Mouse (Mus musculus) gastrocnemius, postnatal 36 days (tissue): ENCODE results near the gene Smarcb1. TPM values are rescaled to one million over a fixed set of nuclear protein-coding genes. Genes with fewer than 3 reads are reported as not detected.
A peak's percentile ranks its signal among the peaks of the same experiment; 100 is the strongest.

ENCODE experiments used
- DNase-seq, 2 experiments: peaks; one replicate each; pipeline ENCODE4 v3.0.0; 2022
- intact Hi-C: fragments of 180-260 bp; cut with DNase I; formaldehyde crosslinking; loops from one replicate; pipeline ENCODE4 v1.15.1; 2025
- total RNA-seq, 2 experiments: library from RNA; stranded (reverse); gene quantifications; 2 replicates each; pipeline ENCODE4 v1.2.3; 2021

Smarcb1 gene
- total RNA-seq, 2 experiments from 2014 or later, result 10.8 to 12.2 TPM

- DNase-seq, result peak; percentile 51 to 61
- intact Hi-C loops, result no loop called here
Measured at GRCm38 (mm10) chr10:75935680-75936541, 14.5 kb upstream of the Smarcb1 start, which contains the start of gene Mmp11. Mmp11 (minus strand) TSS chr10:75936496.

- intact Hi-C loops, result no loop called here
- DNase-seq, result no peak
Measured at GRCm38 (mm10) chr10:75934991-75935390, 13.6 kb upstream of the Smarcb1 start.

DNA sequence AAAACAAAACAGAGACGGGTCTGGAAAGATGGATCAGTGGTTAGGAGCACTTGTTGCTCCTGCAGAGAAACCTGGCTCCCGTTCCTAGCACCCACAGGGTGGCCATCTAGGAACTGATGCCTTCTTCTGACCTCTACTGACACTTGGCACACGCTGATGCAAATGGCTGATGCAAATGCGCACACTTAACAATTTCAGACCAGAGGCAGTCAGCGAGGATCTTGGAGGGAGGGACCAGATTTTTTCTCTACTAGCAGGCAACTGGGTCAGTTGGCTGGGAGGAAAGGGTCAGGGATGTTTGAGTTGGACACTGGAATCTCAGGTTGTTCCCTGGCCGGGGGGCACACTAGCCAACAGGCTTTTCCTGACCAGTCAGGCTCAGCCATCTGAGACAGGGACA is 11.5 kb upstream of the Smarcb1 start, which contains the start of gene Chchd10:
Gene Chchd10, plus strand, starts transcription at position 240 of the 400 bp plus-strand sequence.
- intact Hi-C loops, result no loop called here
- DNase-seq, result no peak

DNA sequence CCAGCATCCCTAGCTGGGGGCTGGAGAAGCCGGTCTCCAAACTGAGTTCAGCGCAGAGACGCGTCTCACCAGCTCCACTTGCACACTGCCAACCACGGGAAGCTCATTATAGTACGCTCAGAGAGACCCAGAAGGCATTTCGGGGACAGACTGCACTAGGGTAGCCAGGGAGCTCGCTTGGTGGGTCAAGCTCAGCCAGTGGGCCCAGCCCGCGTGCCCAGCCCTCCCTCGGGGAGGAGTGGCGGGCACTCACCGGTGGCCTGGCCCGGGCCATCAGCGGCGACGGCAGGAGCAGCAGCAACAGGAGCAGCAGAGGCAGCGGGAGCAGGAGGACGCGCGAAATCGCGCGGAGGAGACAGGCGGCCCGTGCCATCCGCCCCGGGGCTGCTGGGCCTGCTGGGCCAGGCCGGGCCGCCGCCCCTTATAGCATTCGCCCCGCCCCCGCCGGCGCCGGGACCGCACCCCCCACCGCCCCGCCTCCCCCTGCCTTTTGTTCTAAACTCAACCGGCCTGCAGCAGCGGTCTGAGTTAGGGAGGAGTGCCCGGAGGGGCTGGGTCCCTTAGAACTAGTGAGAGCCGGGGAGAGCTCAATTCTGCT is 10.8 kb upstream of the Smarcb1 start:
- peak in 1 of 2 experiments; percentile 43 for DNase-seq
- intact Hi-C loops, result no loop called here

- peak in 1 of 2 experiments; percentile 15 for DNase-seq
- intact Hi-C loops, result no loop called here
Measured at GRCm38 (mm10) chr10:75931311-75931710, 9.9 kb upstream of the Smarcb1 start.

DNA sequence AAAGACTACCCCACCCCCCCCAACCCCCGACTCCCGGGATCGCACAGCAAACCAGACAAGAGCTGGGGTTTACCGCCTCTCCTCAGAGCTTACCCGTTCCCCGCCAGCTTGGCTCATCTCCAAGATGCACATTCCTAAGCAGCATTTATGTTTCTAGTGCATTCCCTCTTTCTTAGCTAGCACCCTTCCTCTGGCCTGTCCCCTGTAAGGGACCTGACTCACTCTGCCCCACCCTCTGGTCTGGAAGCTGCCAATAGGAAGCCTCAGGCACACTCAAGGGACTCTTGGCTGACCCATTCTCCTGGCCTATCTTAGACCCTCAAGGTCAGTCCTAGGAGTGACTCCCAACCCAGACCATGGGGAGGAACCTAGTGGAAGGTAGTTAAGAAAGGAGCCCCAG is 8.9 kb upstream of the Smarcb1 start:
- intact Hi-C loops, result no loop called here
- DNase-seq, result no peak

GRCm38 (mm10) chr10:75926396-75926795 is 5.0 kb upstream of the Smarcb1 start:
- no peak for DNase-seq
- intact Hi-C loops, result no loop called here

DNA sequence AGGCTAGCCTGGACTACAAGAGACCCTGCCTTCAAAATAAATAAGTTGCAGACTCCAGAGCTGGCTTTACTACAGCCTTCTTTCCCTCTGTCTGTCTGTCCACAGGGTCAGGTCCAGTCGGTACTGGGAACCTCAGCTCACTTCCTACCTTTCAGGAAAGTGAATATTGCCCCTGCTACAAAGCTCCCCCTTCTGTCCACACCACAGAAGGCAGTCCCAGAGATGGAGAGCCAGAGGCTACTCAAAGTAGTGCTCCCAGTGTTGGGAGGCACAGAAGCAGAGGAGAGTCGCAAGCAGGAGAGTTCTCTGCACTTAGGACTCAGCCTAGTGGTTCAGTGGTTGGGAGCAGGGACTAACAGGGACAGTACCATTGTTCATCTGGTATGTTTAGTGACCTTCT is 2.9 kb upstream of the Smarcb1 start:
- intact Hi-C loops, result no loop called here

GRCm38 (mm10) chr10:75921726-75922560 is 526 bp upstream of the Smarcb1 start:
- intact Hi-C loops, result loop anchor here (2.0 kb wide), 1 partner anchor 23 kb away; no protein-coding TSS in a partner anchor
- DNase-seq, result no peak

More for the DNA sequence above, 2.9 kb upstream of the Smarcb1 start:
- DNase-seq, result no peak

DNA sequence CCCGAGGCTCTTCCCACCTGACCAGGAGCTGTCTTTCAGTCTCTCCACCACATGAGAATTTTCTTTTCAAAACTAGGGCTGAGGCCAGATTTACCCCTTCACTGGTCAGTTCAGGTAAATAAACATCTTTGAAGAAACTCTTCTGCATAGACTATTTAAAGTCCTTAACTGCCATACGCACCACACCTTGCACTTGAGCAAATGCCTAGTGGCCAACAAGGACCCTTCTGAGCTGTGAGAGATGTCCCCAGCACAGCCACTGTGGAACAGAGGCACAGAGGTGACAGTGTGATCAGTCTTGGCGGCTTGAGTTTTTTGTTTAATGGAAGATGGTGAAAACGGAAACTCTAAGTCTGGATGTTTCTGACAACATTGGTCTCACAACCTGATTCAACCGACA is 2.4 kb downstream of the Smarcb1 start:
- intact Hi-C loops, result no loop called here
- DNase-seq, result no peak

GRCm38 (mm10) chr10:75916840-75917239 is 4.6 kb downstream of the Smarcb1 start:
- DNase-seq, result no peak
- intact Hi-C loops, result no loop called here

GRCm38 (mm10) chr10:75915557-75915956 is 5.9 kb downstream of the Smarcb1 start:
- intact Hi-C loops, result no loop called here
- DNase-seq, result no peak

GRCm38 (mm10) chr10:75913013-75913589 is 8.3 kb downstream of the Smarcb1 start:
- DNase-seq, result no peak
- intact Hi-C loops, result no loop called here

GRCm38 (mm10) chr10:75910698-75911097 is 10.7 kb downstream of the Smarcb1 start:
- intact Hi-C loops, result no loop called here
- DNase-seq, result no peak

DNA sequence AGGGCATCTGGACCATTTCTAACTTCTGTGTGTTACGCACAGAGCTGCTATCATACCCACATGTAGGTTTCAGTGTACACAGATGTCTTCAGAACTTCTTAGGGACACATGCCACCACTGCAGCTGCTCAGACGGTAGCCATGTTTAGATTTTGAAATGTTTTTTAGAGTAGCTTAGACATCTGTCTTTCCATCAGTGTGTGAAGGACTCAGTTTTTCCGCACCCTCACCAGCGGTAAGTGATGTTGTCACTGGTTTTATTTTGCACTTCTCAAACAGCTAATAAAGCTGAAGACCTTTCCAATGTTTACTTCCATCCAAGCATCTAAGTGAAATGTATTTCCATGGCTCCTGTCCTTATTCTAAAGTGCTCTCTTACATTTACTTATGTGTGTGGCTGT is 14.5 kb downstream of the Smarcb1 start:
- no peak for DNase-seq
- intact Hi-C loops, result no loop called here

- intact Hi-C loops, result no loop called here
Measured at GRCm38 (mm10) chr10:75904391-75904790, 17.0 kb downstream of the Smarcb1 start.

GRCm38 (mm10) chr10:75898846-75899245 is 22.6 kb downstream of the Smarcb1 start:
- intact Hi-C loops, result loop anchor here (2.0 kb wide), 1 partner anchor 24 kb away; no protein-coding TSS in a partner anchor
- peak; percentile 63 to 70 for DNase-seq

More at GRCm38 (mm10) chr10:75904391-75904790, 17.0 kb downstream of the Smarcb1 start:
- DNase-seq, result no peak

GRCm38 (mm10) chr10:75898039-75898564 is 23.3 kb downstream of the Smarcb1 start:
- intact Hi-C loops, result loop anchor here (2.0 kb wide), 1 partner anchor 25 kb away; no protein-coding TSS in a partner anchor
- no peak for DNase-seq

- DNase-seq, result peak; percentile 76 to 78
- intact Hi-C loops, result loop anchor here (1.0 kb wide), 1 partner anchor 52 kb away; no protein-coding TSS in a partner anchor
Measured at GRCm38 (mm10) chr10:75897373-75897772, 24.0 kb downstream of the Smarcb1 start.

DNA sequence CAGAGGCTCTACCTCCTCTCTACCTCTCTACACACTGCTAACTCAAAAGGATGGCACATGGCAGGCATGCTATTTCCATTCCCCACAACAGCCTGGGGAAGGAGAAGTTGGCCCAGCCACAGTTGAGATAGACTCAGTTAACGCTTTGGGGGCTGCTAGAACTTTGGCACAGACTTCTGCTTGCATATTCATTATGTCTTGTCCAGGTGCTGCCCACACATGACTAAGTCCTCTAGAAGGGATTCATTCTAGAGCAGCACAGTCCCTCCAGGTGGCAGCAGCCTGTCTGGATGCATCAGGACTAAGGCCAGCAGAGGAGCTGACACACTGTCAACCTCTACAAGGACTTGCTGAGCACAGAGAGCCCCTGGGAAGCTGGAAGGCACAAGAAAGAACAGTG is 25.2 kb downstream of the Smarcb1 start:
- intact Hi-C loops, result no loop called here

More for the DNA sequence above, 25.2 kb downstream of the Smarcb1 start:
- DNase-seq, result no peak
